Mouse (Mus musculus) subcutaneous adipose tissue, adult 2 months (tissue): ENCODE results near the gene Ifi35. TPM values are rescaled to one million over a fixed set of nuclear protein-coding genes. Genes with fewer than 3 reads are reported as not detected.

ENCODE experiments used
- polyA plus RNA-seq: library from polyadenylated mRNA; depleted of rRNA; stranded (reverse); fragments of >200 nt; gene quantifications from 2 replicates; pipeline ENCODE4 v1.2.3, GENCODE M21; 2012; ENCODE audit warnings: low replicate concordance; rRNA removed

Ifi35 gene
- 66.3 and 93.8 TPM in 2 replicates for polyA plus RNA-seq

GRCm38 (mm10) chr11:101448274-101448746, at the start of gene Ifi35:
Gene Ifi35 (plus strand): TSS chr11:101448407.

GRCm38 (mm10) chr11:101417101-101417855, 30.9 kb upstream of the Ifi35 start, which contains the start of gene Aarsd1:
Gene Aarsd1 (minus strand): TSS chr11:101417615.

GRCm38 (mm10) chr11:101424105-101424851, 23.9 kb upstream of the Ifi35 start, which contains the start of gene Gm27029:
Gene Gm27029 (minus strand): TSS chr11:101424796.

GRCm38 (mm10) chr11:101424925-101425813, 23.0 kb upstream of the Ifi35 start, which contains the start of the genes Rundc1 and Ptges3l:
Gene Rundc1 (plus strand): TSS chr11:101425085.
Gene Ptges3l (minus strand): TSS chr11:101425333.

GRCm38 (mm10) chr11:101442127-101442693, 6.0 kb upstream of the Ifi35 start, which contains the start of gene Rpl27:
Gene Rpl27 (plus strand): TSS chr11:101442298.

GRCm38 (mm10) chr11:101464211-101465100, 16.2 kb downstream of the Ifi35 start, which contains the start of gene Rnd2:
Gene Rnd2 (plus strand): TSS chr11:101464999.

GRCm38 (mm10) chr11:101465869-101466551, 17.8 kb downstream of the Ifi35 start, which contains the start of gene Vat1:
Gene Vat1 (minus strand): TSS chr11:101466230.

Other genes with a start within 250 kb of the Ifi35 start
- 44.1 and 55.6 TPM in 2 replicates for gene Ezh1, start 221.9 kb upstream of the Ifi35 start, polyA plus RNA-seq
- gene Ramp2, start 202.4 kb upstream of the Ifi35 start, polyA plus RNA-seq, result 237 and 432 TPM in 2 replicates
- 110 and 112 TPM in 2 replicates for gene Vps25, start 194.7 kb upstream of the Ifi35 start, polyA plus RNA-seq
- 1.4 and 19.8 TPM in 2 replicates for gene Wnk4, start 187.8 kb upstream of the Ifi35 start, polyA plus RNA-seq
- gene Cntd1, start 169.4 kb upstream of the Ifi35 start, polyA plus RNA-seq, result 0.07 and 0.19 TPM in 2 replicates
- gene Coa3, start 169.3 kb upstream of the Ifi35 start, polyA plus RNA-seq, result 161 and 167 TPM in 2 replicates
- gene Becn1, start 146.1 kb upstream of the Ifi35 start, polyA plus RNA-seq, result 87.7 and 120 TPM in 2 replicates
- gene Psme3, start 132.2 kb upstream of the Ifi35 start, polyA plus RNA-seq, result 61.9 and 67.1 TPM in 2 replicates
- gene Aoc2, start 123.3 kb upstream of the Ifi35 start, polyA plus RNA-seq, result 3.9 and 7.4 TPM in 2 replicates
- 254 and 817 TPM in 2 replicates for gene Aoc3, start 117.8 kb upstream of the Ifi35 start, polyA plus RNA-seq
- gene G6pc, start 80.8 kb upstream of the Ifi35 start, polyA plus RNA-seq, result 0.08 and 0.09 TPM in 2 replicates
- 29.0 and 32.6 TPM in 2 replicates for gene Aarsd1, start 30.8 kb upstream of the Ifi35 start, polyA plus RNA-seq
- 0.48 and 0.52 TPM in 2 replicates for gene Gm27029, start 23.6 kb upstream of the Ifi35 start, polyA plus RNA-seq
- 15.6 and 20.5 TPM in 2 replicates for gene Rundc1, start 23.3 kb upstream of the Ifi35 start, polyA plus RNA-seq
- 9.3 and 9.4 TPM in 2 replicates for gene Ptges3l, start 23.1 kb upstream of the Ifi35 start, polyA plus RNA-seq
- 318 and 472 TPM in 2 replicates for gene Rpl27, start 6.1 kb upstream of the Ifi35 start, polyA plus RNA-seq
- gene Rnd2, start 16.6 kb downstream of the Ifi35 start, polyA plus RNA-seq, result 16.1 and 16.8 TPM in 2 replicates
- gene Vat1, start 17.8 kb downstream of the Ifi35 start, polyA plus RNA-seq, result 140 and 206 TPM in 2 replicates
- gene Brca1, start 103.5 kb downstream of the Ifi35 start, polyA plus RNA-seq, result 0.29 and 2.6 TPM in 2 replicates
- 110 and 123 TPM in 2 replicates for gene Nbr1, start 103.7 kb downstream of the Ifi35 start, polyA plus RNA-seq
- 80.3 and 135 TPM in 2 replicates for gene Tmem106a, start 133.8 kb downstream of the Ifi35 start, polyA plus RNA-seq
- gene Gm11634, start 150.8 kb downstream of the Ifi35 start, polyA plus RNA-seq, result not detected in 2 replicates
- 26.1 and 28.7 TPM in 2 replicates for gene Rdm1, start 178.8 kb downstream of the Ifi35 start, polyA plus RNA-seq
- gene Arl4d, start 217.1 kb downstream of the Ifi35 start, polyA plus RNA-seq, result 18.6 and 33.7 TPM in 2 replicates